Mouse (Mus musculus): ENCODE data around the gene Meiob.

DNA sequence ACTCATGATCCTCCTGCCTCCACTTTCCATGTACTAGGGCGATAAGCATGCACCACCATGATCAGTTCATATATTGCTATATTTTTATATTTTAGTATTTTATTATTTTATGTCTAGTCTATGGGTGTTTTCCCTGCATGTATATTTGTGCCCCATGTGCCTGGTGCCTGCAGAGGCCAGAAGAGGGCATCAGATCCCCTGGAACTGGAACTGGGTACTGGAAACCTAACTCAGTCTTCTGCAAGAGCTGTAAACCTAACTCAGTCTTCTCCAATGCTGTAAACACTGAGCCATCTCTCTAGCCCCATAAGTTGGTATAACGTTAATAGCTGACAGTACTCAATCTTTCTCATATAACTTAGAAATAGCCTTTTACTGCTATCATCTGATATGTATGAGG, 38.5 kb downstream of the Meiob start:
- no peak for TF ChIP-seq CTCF (IDR thresholded peaks at IDR 0.05; ENCODE audit: borderline replicate concordance, control insufficient read depth, extremely low read depth, insufficient read depth, low read length, poor library complexity)
- TF ChIP-seq POLR2A (IDR thresholded peaks at IDR 0.05; ENCODE audit: control insufficient read depth, extremely low read depth, insufficient read depth, low read length, poor library complexity) = no peak

All from thymus, adult 2 months (tissue).